Mouse (Mus musculus): ENCODE results near the gene Osbpl11. TPM values are rescaled to one million over a fixed set of nuclear protein-coding genes. Genes with fewer than 3 reads are reported as not detected.

Osbpl11 gene
- polyA plus RNA-seq, 1 experiment: 3.7 TPM

DNA sequence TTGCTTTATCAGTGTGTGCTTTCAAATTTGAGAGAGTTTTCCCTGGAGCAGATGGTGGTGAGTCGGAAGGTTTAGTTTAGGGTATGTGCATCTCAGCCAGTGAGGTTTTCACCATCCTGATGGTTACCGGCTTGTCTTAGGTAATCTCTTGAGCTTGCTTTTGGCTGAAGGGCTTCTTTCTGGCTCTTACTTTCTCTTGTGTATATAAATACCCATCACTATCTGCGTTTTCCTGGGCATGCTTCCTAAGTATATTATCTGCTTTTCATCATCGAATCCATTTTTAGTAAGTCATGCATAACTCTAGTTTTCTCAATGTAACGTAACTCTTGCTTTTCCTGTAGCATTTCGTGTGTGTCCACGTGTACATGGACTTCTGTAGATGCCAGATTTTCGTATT lies 76.0 kb downstream of the Osbpl11 start:
- TF ChIP-seq GATA1 (IDR thresholded peaks at IDR 0.05; ENCODE audit: low read length): no peak

DNA sequence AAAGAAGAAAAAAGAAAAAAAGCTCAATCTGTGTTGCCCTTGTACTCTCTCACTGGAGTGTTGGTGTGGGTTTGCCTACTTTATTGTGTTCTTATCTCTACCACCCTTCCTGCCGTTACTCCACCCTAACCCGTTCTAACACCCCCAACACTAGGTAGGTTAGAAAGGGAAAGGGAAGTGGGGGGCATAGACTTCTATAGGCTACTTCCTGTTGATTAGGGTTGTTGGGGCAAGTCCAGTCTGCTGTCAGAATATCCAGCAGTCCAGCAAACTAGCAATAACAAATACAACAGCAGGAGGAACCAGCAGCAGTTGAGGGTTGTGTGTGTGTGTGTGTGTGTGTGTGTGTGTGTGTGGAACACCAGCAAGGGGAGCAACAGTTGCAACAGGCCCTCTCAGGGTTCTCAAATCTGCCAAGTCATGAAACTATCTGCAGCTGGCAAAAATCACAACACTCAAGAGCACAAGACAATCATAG lies 76.8 kb downstream of the Osbpl11 start:
- no peak for TF ChIP-seq GATA1 (IDR thresholded peaks at IDR 0.05; ENCODE audit: low read length)

DNA sequence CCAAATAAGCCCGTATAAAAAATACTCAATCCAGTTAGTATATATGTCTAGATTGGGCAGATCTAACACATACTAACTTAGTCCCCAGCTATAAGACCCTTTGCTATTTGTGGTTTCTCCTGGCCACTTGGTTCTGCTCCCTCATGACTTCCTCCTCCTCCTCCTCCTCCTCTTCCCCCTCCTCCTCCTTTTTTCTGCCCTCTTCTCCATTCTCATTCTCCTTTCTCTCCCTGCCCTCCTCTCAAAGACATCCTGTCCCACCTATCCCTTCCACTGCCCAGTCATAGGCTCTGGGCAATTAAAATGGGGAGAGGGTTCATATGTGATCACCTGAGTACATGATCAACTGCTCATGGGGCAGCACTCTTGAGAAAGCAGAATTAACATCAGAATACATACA lies 77.2 kb downstream of the Osbpl11 start:
- no peak for TF ChIP-seq GATA1 (IDR thresholded peaks at IDR 0.05; ENCODE audit: low read length)

DNA sequence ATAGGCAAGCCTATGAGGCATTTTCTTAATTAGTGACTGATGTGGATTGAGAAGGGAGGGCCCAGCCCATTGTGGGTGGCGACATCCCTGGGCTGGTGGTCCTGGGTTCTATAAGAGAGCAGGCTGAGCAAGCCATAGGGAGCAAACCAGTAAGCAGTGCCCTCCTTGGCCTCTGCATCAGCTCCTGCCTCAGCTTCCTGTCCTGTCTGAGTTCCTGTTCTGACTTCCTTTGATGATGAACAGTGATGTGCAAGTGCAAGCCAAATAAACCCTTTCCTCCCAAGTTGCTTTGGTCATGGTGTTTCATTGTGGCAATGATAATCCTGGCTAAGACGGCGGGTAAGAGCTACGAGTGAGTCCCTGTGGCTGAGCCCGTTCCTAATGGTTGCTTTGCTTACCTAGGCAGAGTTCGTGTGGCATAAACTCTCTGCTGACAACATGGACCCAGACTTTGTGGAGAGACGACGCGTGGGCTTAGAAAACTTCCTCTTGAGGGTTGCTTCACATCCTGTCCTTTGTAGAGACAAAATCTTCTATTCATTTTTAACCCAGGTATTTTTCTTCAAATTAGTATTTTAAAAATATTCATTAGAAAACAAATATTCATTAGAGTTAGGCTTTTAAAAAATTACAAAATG lies 82.9 kb downstream of the Osbpl11 start:
- TF ChIP-seq GATA1 (IDR thresholded peaks at IDR 0.05; ENCODE audit: low read length): no peak

DNA sequence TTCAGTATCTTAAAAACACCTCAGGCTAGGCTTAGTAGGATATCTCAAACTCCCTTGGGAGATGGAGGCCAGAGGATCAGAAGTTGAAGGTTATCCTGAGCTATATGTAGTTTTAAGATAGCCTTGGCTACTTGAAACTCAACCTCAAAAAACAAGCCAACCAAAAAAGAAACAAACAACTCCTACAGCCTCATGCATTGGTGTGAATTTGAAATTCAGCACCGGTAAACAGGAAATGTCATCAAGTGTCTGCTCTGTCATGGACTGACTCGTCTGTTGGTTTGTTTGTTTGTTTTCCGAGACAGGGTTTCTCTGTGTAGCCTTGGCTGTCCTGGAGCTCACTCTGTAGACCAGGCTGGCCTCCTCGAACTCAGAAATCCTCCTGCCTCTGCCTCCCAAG lies 87.0 kb downstream of the Osbpl11 start:
- TF ChIP-seq GATA1 (IDR thresholded peaks at IDR 0.05; ENCODE audit: low read length): no peak

DNA sequence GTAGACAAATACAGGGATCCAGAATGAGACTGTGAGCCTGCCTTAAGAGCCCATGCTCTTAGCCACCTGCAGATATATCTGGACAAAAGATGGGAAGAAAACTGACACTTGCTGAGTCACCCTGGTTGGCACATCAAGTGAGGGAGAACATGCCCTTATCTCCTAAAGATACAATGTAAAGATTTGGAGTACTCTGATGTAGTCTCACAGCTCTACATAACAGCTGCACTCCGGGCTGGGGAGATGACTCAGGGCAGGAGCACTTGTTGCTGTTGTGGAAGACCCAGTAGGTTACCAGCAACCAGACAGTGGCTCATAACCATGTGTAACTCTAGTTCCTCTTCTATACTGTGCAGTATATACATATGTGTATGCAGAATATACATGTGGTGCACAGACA lies 98.2 kb downstream of the Osbpl11 start:
- TF ChIP-seq GATA1 (IDR thresholded peaks at IDR 0.05; ENCODE audit: low read length): no peak

DNA sequence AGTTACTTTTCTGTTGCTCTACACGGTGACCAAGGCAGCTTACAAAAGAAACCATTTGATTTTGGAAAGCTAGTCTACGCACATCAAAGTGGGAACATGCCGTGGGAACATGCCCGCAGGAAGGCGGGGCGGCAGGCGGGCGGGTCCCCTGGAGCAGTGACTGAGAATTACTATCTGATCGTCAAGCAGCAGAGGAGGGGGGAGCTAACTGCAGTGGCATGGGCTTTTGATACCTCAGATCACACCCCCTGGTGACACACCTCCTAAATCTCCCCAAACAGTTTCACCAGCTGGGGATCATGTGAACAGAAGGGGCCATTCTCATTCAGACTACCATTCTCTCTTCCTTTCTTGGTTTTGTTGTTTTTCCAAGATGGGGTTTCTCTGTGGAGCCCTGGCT lies 103.7 kb downstream of the Osbpl11 start:
- no peak for TF ChIP-seq GATA1 (IDR thresholded peaks at IDR 0.05; ENCODE audit: low read length)

DNA sequence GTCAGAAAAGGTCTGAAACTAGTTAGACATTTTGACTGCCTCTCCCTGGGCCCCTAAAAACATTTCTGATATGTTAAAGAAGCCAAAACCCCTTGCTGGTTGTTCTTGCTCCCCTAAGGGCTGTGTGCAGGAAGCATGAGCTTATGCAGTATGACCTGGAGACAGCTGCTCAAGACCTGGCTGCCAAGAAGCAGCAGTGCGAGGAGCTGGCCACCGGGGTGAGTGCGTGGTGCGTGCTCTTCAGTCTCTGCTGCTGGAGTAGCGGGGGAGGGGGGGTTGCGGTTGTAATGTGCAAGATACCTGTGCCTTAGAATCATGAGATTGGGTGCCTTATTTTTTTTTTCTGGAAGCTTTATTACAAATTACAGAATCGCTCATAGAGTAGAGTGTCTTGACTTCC lies 105.1 kb downstream of the Osbpl11 start:
- TF ChIP-seq GATA1 (IDR thresholded peaks at IDR 0.05; ENCODE audit: low read length): no peak

DNA sequence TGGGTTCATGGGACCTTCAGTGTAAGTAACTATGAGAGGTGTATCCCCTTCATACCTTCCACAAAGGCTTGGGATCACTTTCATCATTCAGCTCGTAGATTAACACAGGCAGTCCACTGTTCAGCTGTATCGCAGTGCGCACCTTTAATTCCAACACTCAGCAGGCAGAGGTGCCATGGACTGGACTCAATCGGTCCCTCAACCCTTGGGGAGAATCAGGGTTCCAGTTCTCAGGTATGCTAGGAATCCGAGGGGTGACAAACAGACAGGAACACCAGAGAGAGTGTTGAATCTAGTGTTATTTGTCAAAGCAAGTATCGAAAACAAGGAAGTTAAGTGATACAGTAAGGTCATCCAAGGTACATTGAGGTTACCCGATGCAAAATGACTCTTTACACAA lies 107.4 kb downstream of the Osbpl11 start:
- TF ChIP-seq GATA1 (IDR thresholded peaks at IDR 0.05; ENCODE audit: low read length): no peak

Other genes with a start within 250 kb of the Osbpl11 start
- 1.2 and 3.0 TPM in 2 replicates for gene Iqcg, start 128.9 kb upstream of the Osbpl11 start, polyA plus RNA-seq (2012)
- 82.9 and 92.8 TPM in 2 replicates for gene Rpl35a, start 128.6 kb upstream of the Osbpl11 start, polyA plus RNA-seq (2012)
- 0.28 and 0.42 TPM in 2 replicates for gene Lmln, start 122.5 kb upstream of the Osbpl11 start, polyA plus RNA-seq (2012)
- gene Snx4, start 66.4 kb downstream of the Osbpl11 start, polyA plus RNA-seq (2012): 30.8 and 55.6 TPM in 2 replicates
- gene Zfp148, start 195.8 kb downstream of the Osbpl11 start, polyA plus RNA-seq (2012): 5.3 and 7.5 TPM in 2 replicates

Measured in G1E-ER4 (cell line).